Mouse (Mus musculus) activated CD4-positive, CD25-positive, alpha-beta regulatory T cell, adult 9 weeks (primary cell): ENCODE measurements around the gene Ankrd39. TPM values are rescaled to one million over a fixed set of nuclear protein-coding genes. Genes with fewer than 3 reads are reported as not detected.

Experiments
- polyA plus RNA-seq: library from polyadenylated mRNA; unstranded; fragments of 100-300 nt; shearing (Covaris generic); gene quantifications from one replicate; pipeline ENCODE4 v1.2.1, GENCODE M21; 2017

Gene Ankrd39
- 43.2 TPM for polyA plus RNA-seq

GRCm38 (mm10) chr1:36546888-36547471 lies at the start of gene Ankrd39:
TSS of gene Ankrd39 (minus strand) at chr1:36547445.

GRCm38 (mm10) chr1:36558031-36558993 lies 11.1 kb upstream of the Ankrd39 start, which contains the start of gene Sema4c:
TSS of gene Sema4c (minus strand) at chr1:36558349.

GRCm38 (mm10) chr1:36539186-36539585 lies 8.1 kb downstream of the Ankrd39 start, which contains the start of gene Gm42417:
TSS of gene Gm42417 (minus strand) at chr1:36539429.

GRCm38 (mm10) chr1:36536783-36537182 lies 10.5 kb downstream of the Ankrd39 start, which contains the start of gene Ankrd23:
TSS of gene Ankrd23 (minus strand) at chr1:36536883.

GRCm38 (mm10) chr1:36511289-36512021 lies 35.8 kb downstream of the Ankrd39 start, which contains the start of gene Cnnm3:
TSS of gene Cnnm3 (plus strand) at chr1:36511867.

Other genes with a start within 250 kb of the Ankrd39 start
- gene Arid5a, start 239.7 kb downstream of the Ankrd39 start, polyA plus RNA-seq: 133 TPM
- 62.0 TPM for gene Kansl3, start 178.3 kb downstream of the Ankrd39 start, polyA plus RNA-seq
- 2.0 TPM for gene Fer1l5, start 175.2 kb downstream of the Ankrd39 start, polyA plus RNA-seq
- gene Lman2l, start 102.2 kb downstream of the Ankrd39 start, polyA plus RNA-seq: 41.8 TPM
- gene Cnnm4, start 75.8 kb downstream of the Ankrd39 start, polyA plus RNA-seq: 2.3 TPM
- gene Cnnm3, start 35.6 kb downstream of the Ankrd39 start, polyA plus RNA-seq: 2.4 TPM
- gene Ankrd23, start 10.6 kb downstream of the Ankrd39 start, polyA plus RNA-seq: 34.8 TPM
- gene Gm42417, start 8.0 kb downstream of the Ankrd39 start, polyA plus RNA-seq: not detected
- 0.70 TPM for gene Sema4c, start 10.9 kb upstream of the Ankrd39 start, polyA plus RNA-seq
- not detected for gene Fam178b, start 135.7 kb upstream of the Ankrd39 start, polyA plus RNA-seq
- 557 TPM for gene Cox5b, start 144.0 kb upstream of the Ankrd39 start, polyA plus RNA-seq
- gene 4933424G06Rik, start 162.7 kb upstream of the Ankrd39 start, polyA plus RNA-seq: not detected
- gene Actr1b, start 167.0 kb upstream of the Ankrd39 start, polyA plus RNA-seq: 64.1 TPM
- 223 TPM for gene Zap70, start 214.4 kb upstream of the Ankrd39 start, polyA plus RNA-seq